Mouse (Mus musculus) neural tube, embryonic 15.5 days (tissue): Measurements from ENCODE around the gene Vamp4. TPM values are rescaled to one million over a fixed set of nuclear protein-coding genes. Genes with fewer than 3 reads are reported as not detected.

Source experiments
- polyA plus RNA-seq: library from polyadenylated mRNA; unstranded; fragments of >200 nt; fragmentation: Nextera tagmentation; extraction: Ambion mirVana; gene quantifications from 2 replicates; pipeline ENCODE4 v1.2.1, GENCODE M21; 2015

Gene Vamp4
- polyA plus RNA-seq, 1 experiment from 2014 or later: 81.3 TPM

Other genes starting within 250 kb of the Vamp4 start
- gene Dnm3, start 92.5 kb upstream of the Vamp4 start, polyA plus RNA-seq: 53.3 and 60.8 TPM in 2 replicates
- gene Mettl13, start 22.0 kb upstream of the Vamp4 start, polyA plus RNA-seq: 15.4 and 20.4 TPM in 2 replicates
- 0.06 TPM in 1 of 2 replicates, not detected in the other for gene Myoc, start 68.6 kb downstream of the Vamp4 start, polyA plus RNA-seq
- gene Myocos, start 87.7 kb downstream of the Vamp4 start, polyA plus RNA-seq: not detected in 2 replicates
- gene Prrc2c, start 170.0 kb downstream of the Vamp4 start, polyA plus RNA-seq: 121 and 135 TPM in 2 replicates
- gene Fmo4, start 243.5 kb downstream of the Vamp4 start, polyA plus RNA-seq: 0.66 and 0.78 TPM in 2 replicates